Mouse (Mus musculus): ENCODE measurements around the gene Rft1. TPM values are rescaled to one million over a fixed set of nuclear protein-coding genes. Genes with fewer than 3 reads are reported as not detected.

Gene Rft1
- polyA plus RNA-seq, 1 experiment, result 12.3 TPM

DNA sequence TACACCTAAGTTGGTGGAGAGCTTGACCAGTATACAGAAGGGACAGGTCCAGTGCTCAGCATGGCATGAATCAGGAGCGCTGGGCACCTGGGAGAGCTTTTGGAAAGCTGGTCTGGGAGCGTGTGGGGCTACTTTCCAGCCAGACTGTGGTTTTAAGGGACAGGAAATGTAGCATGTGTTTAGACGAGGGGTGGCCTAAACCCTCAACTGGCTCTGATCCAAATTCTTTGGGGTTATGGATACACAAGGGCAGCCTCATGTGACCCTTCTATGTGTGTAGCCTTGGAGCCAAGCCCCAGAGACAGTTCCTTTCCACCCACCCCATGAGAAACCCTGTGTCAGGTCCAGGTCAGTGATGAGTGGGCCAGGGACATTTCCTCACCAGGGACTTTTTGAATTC is 5.7 kb upstream of the Rft1 start:
- no peak overlapping the region for H3ac ChIP-seq (ENCODE audit: control insufficient read depth, insufficient read length)
- H3K4me3 ChIP-seq, result no peak overlapping the region
- no peaks in the 10 kb centered on the region for H3K79me2 ChIP-seq (ENCODE audit: control insufficient read depth, insufficient read depth)
- no peaks in the 10 kb centered on the region for H3K27me3 ChIP-seq (ENCODE audit: control insufficient read depth, insufficient read depth, insufficient read length)
- H3K4me2 ChIP-seq (ENCODE audit: low read depth), result peak overlapping the region; percentile 26
- TF ChIP-seq MYOD1 (IDR thresholded peaks at IDR 0.05; ENCODE audit: control insufficient read depth in 1 of 3, insufficient read length in 2 of 3, low read depth in 2 of 3) (peak in 1 of 3 experiments; percentile 9), USF1 (IDR thresholded peaks at IDR 0.05; ENCODE audit: low read depth) (no peak)
- no peaks in the 10 kb centered on the region for H3K36me3 ChIP-seq (ENCODE audit: control insufficient read depth, insufficient read depth)

DNA sequence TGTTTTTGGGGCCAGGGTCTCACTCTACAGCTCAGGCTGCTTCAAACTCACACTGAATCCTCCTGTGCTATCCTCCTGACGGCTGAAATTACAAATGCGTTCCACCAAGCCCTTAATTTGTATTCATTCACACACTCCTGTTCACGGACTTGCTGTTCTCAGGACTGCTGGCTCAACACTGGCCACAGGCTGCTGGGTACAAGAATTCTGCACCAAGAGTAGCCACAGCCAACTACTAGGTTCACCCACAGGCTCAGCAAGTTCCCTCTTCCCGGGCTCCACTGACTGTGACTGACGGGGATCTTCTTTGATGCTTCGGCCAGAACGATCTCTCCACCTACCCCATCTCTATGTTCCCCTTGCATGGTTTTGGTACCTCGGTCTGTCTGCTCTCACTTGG is 4.4 kb upstream of the Rft1 start:
- no peaks in the 10 kb centered on the region for H3K36me3 ChIP-seq (ENCODE audit: control insufficient read depth, insufficient read depth)
- no peak overlapping the region for H3K4me2 ChIP-seq (ENCODE audit: low read depth)
- no peaks in the 10 kb centered on the region for H3K27me3 ChIP-seq (ENCODE audit: control insufficient read depth, insufficient read depth, insufficient read length)
- no peak overlapping the region for H3ac ChIP-seq (ENCODE audit: control insufficient read depth, insufficient read length)
- TF ChIP-seq MAX (IDR thresholded peaks at IDR 0.05; ENCODE audit: low read depth) (no peak), USF1 (IDR thresholded peaks at IDR 0.05; ENCODE audit: low read depth) (no peak), E2F4 (IDR thresholded peaks at IDR 0.05; ENCODE audit: insufficient read depth) (no peak), REST (IDR thresholded peaks at IDR 0.05; ENCODE audit: insufficient read depth, insufficient read length) (no peak), TCF12 (IDR thresholded peaks at IDR 0.05; ENCODE audit: insufficient read depth, poor library complexity, severe bottlenecking) (no peak), CEBPB (IDR thresholded peaks at IDR 0.05; ENCODE audit: insufficient read depth, poor library complexity, severe bottlenecking) (no peak), MYOD1 (IDR thresholded peaks at IDR 0.05; ENCODE audit: control insufficient read depth in 1 of 3, insufficient read length in 2 of 3, low read depth in 2 of 3) (no peak), POLR2A (IDR thresholded peaks at IDR 0.05; ENCODE audit: insufficient read length, low read depth) (no peak), MYOG (IDR thresholded peaks at IDR 0.05; ENCODE audit: control insufficient read depth in 1 of 3, insufficient read depth in 1 of 3, insufficient read length in 2 of 3, low read depth in 2 of 3) (no peak), TCF3 (IDR thresholded peaks at IDR 0.05; ENCODE audit: insufficient read length, low read depth) (no peak), SRF (IDR thresholded peaks at IDR 0.05; ENCODE audit: control insufficient read depth, insufficient read length, low read depth) (no peak), POLR2AphosphoS2 (IDR thresholded peaks at IDR 0.05; ENCODE audit: insufficient read length, low read depth) (no peak)
- H3K4me3 ChIP-seq, result no peak overlapping the region
- H3K79me2 ChIP-seq (ENCODE audit: control insufficient read depth, insufficient read depth), result no peaks in the 10 kb centered on the region

DNA sequence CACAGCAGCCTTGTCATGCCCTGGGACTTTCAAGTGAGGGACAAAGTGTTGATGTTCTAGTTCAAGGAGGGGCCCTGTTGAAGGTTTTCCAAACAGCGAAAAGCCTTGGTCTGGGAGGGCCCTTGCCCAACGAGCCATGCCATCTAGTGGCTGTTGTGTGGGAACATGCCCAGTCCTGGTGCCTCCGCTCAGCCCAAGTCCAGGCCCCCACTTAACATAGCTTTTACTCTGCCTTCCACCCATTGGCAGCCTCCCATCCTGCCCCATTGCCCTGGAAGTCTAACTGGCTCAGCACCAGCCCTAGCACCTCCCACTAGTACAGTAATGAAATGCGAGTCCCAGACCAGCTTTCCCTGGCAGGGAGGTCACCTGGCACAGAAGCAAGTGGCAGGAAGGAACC is 3.2 kb upstream of the Rft1 start:
- Histone ChIP-seq H3K79me2 (ENCODE audit: control insufficient read depth, insufficient read depth) (no peaks in the 10 kb centered on the region), H3K36me3 (ENCODE audit: control insufficient read depth, insufficient read depth) (no peaks in the 10 kb centered on the region), H3K27me3 (ENCODE audit: control insufficient read depth, insufficient read depth, insufficient read length) (no peaks in the 10 kb centered on the region), H3ac (ENCODE audit: control insufficient read depth, insufficient read length) (no peak overlapping the region), H3K4me2 (ENCODE audit: low read depth) (no peak overlapping the region), H3K4me3 (no peak overlapping the region)
- no peak for TF ChIP-seq MYOD1 (IDR thresholded peaks at IDR 0.05; ENCODE audit: control insufficient read depth in 1 of 3, insufficient read length in 2 of 3, low read depth in 2 of 3)

DNA sequence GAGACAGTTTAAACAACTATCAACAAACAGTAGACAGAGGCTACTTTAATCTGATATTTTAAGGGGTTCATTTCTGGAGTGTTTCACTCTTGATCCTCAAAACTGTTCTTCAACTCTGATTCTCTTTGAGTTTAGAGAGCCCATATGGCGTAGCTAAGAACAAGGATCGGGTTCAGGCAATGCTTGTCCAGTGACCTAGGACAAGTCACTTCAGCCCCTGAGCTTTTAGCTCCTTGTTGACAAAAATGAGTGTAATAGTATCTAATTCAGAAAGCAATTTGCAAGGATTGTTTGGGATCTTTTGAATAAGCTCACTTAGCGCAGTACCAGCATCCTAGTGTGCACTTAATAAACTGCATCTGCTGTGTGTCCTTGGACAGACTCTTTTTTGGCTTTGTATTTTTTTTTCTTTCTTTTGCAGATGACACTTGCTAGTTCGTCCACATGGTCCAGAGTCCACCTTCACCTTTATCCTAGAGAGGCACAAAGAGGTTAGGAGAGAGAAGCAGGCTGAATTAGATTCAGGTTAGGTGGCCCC is 600 bp downstream of the Rft1 start:
- H3K4me2 ChIP-seq (ENCODE audit: low read depth), result peak overlapping the region; percentile 89

DNA sequence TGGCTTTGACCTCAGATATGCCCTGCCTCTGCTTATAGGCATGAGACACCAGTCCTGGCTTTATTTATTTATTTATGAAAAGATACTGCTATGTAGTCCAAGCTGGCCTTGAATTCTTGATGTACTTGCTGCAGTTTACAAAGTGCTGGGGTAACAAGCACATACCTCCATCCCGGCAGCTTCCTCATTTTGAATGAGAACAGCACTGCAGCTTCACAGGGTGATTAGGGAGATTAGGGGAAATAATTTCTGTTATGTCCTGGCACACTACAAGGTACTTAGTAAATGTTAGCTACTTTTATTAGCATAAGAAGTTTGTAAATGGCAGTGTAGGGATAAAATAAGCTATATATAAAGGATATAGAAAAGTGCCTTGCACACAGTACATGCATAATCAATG is 1.4 kb downstream of the Rft1 start:
- H3K27me3 ChIP-seq (ENCODE audit: control insufficient read depth, insufficient read depth, insufficient read length), result no peaks in the 10 kb centered on the region
- no peaks in the 10 kb centered on the region for H3K79me2 ChIP-seq (ENCODE audit: control insufficient read depth, insufficient read depth)
- H3K4me3 ChIP-seq, result no peak overlapping the region
- no peak overlapping the region for H3ac ChIP-seq (ENCODE audit: control insufficient read depth, insufficient read length)
- no peaks in the 10 kb centered on the region for H3K36me3 ChIP-seq (ENCODE audit: control insufficient read depth, insufficient read depth)
- H3K4me2 ChIP-seq (ENCODE audit: low read depth), result no peak overlapping the region
- TF ChIP-seq SRF (IDR thresholded peaks at IDR 0.05; ENCODE audit: control insufficient read depth, insufficient read length, low read depth) (no peak), TCF3 (IDR thresholded peaks at IDR 0.05; ENCODE audit: insufficient read length, low read depth) (no peak), MYOD1 (IDR thresholded peaks at IDR 0.05; ENCODE audit: control insufficient read depth in 1 of 3, insufficient read length in 2 of 3, low read depth in 2 of 3) (no peak), POLR2AphosphoS2 (IDR thresholded peaks at IDR 0.05; ENCODE audit: insufficient read length, low read depth) (no peak), POLR2A (IDR thresholded peaks at IDR 0.05; ENCODE audit: insufficient read length, low read depth) (no peak), E2F4 (IDR thresholded peaks at IDR 0.05; ENCODE audit: insufficient read depth) (no peak), MYOG (IDR thresholded peaks at IDR 0.05; ENCODE audit: control insufficient read depth in 1 of 3, insufficient read depth in 1 of 3, insufficient read length in 2 of 3, low read depth in 2 of 3) (no peak), USF1 (IDR thresholded peaks at IDR 0.05; ENCODE audit: low read depth) (no peak), TCF12 (IDR thresholded peaks at IDR 0.05; ENCODE audit: insufficient read depth, poor library complexity, severe bottlenecking) (no peak), CEBPB (IDR thresholded peaks at IDR 0.05; ENCODE audit: insufficient read depth, poor library complexity, severe bottlenecking) (no peak), REST (IDR thresholded peaks at IDR 0.05; ENCODE audit: insufficient read depth, insufficient read length) (no peak)

More for the DNA sequence above, 600 bp downstream of the Rft1 start:
- TF ChIP-seq MYOD1 (IDR thresholded peaks at IDR 0.05; ENCODE audit: control insufficient read depth in 1 of 3, insufficient read length in 2 of 3, low read depth in 2 of 3) (no peak), TCF3 (IDR thresholded peaks at IDR 0.05; ENCODE audit: insufficient read length, low read depth) (no peak), E2F4 (IDR thresholded peaks at IDR 0.05; ENCODE audit: insufficient read depth) (no peak)
- H3K4me3 ChIP-seq, result peak overlapping the region; percentile 41
- no peaks in the 10 kb centered on the region for H3K27me3 ChIP-seq (ENCODE audit: control insufficient read depth, insufficient read depth, insufficient read length)
- H3K79me2 ChIP-seq (ENCODE audit: control insufficient read depth, insufficient read depth), result no peaks in the 10 kb centered on the region
- peak overlapping the region; percentile 67 for H3ac ChIP-seq (ENCODE audit: control insufficient read depth, insufficient read length)
- H3K36me3 ChIP-seq (ENCODE audit: control insufficient read depth, insufficient read depth), result no peaks in the 10 kb centered on the region

Data from myocyte (in vitro differentiated cells).